Mouse (Mus musculus): ENCODE results near the gene Avil.

DNA sequence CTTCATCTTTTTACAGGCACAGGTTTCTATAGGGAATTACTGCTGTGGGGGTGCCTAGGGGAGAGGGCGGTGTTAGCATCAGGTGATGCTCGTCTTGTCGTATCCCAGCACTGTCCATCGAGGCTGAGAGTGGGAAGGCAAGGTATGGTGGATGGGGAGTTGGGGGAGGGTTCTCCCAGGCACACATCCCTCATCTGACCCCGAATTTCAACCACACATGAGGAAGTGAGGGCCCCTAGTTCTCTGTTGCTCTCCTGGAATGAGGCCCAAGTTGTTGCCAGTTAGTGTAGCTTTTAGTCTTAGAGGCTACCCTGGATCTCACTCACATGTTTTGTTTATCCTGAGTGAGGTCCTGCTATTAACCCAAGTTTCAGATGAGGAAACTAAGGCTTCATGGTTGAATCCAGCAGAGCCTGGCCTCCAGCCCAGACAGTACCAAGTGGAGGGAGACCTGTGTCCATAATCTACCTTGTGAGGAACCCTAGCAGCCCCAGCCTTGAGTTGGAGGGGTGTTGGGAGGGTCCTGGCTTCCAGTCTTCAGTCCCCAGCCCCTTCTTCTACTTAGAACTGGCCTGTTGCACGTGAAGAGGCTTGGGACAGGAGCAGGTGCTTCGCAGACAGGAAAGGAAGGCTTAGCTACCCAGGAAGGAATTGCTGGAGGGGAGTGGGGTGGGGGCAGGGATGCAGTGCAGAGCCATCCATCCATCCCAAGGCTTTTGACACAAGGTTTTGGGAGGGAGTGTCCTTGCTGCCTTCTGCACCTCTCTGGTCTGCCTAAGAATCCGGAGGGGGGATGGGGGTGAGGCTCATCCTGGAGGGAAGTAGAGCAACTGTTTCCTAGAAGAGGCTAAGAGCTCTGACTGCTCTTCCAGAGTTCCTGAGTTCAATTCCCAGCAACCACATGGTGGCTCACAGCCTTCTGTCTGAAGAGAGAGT, 13.1 kb upstream of the Avil start:
- TF ChIP-seq POLR2A (IDR thresholded peaks at IDR 0.05; ENCODE audit: insufficient read depth, low read depth, low read length) = no peak
- TF ChIP-seq CTCF (IDR thresholded peaks at IDR 0.05; ENCODE audit: insufficient read depth, low read depth, low read length) = no peak

Data from olfactory bulb, adult 2 months (tissue).